Mouse (Mus musculus): ENCODE data around the gene Ptprn. TPM values are rescaled to one million over a fixed set of nuclear protein-coding genes. Genes with fewer than 3 reads are reported as not detected.

Gene Ptprn
- polyA plus RNA-seq, 1 experiment from 2014 or later: 11.7 TPM

- Histone ChIP-seq H3K27me3 (peaks cover 72% of the 10 kb centered on the region), H3K4me2 (replicated peaks) (peak overlapping the region; percentile 91), H3K4me1 (peaks cover 17% of the 10 kb centered on the region), H3K9me3 (replicated peaks) (no peaks in the 10 kb centered on the region), H3K9ac (no peak overlapping the region), H3K36me3 (peaks cover 27% of the 10 kb centered on the region), H3K27ac (no peak overlapping the region), H3K4me3 (peak overlapping the region; percentile 49; the same call in 1 of the 2 replicates)
- ATAC-seq (ENCODE audit: low FRiP score): no peak
- WGBS: 6% methylated on average over 6 of the region's 6 CpGs
Measured at GRCm38 (mm10) chr1:75217893-75218226, 46.4 kb downstream of the Ptprn start.

DNA sequence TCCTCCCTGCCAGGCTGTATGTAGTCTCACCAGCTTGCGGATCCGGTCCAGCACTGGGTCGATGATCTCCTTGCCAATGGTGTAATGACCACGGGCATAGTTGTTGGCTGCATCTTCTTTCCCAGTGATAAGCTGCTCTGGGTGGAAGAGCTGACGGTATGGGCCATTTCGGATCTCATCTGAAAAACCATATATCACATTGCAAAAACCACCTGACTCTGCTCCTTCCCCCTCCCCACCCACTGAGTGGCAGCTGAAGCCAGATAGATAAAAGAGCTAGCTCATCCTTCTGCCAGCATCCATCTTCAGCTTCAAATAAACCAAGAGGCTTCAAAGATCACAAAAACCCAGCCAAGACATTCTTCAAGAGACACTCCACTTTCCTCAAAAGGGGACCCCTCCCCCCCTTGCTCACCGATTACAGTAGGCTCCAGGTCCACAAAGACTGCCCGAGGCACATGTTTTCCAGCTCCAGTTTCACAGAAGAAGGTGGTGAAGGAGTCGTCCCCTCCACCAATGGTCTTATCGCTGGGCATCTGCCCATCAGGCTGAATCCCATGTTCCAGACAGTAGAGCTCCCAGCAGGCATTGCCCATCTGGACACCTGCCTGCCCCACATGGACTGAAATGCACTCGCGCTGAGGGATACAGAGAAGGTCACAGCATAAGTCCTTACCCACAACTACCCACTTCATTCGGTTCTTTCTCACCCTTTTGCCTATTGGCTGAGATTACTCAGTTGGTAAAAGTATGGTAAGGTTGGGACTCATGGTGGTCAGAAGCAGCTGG, 47.3 kb downstream of the Ptprn start:
- H3K4me3 ChIP-seq: no peak overlapping the region
- no peaks in the 10 kb centered on the region for H3K9me3 ChIP-seq (replicated peaks)
- peaks cover 66% of the 10 kb centered on the region for H3K27me3 ChIP-seq
- no peak for ATAC-seq (ENCODE audit: low FRiP score)
- peaks cover 24% of the 10 kb centered on the region for H3K4me1 ChIP-seq
- no peak overlapping the region for H3K4me2 ChIP-seq (replicated peaks)
- 79% methylated on average over 13 of the region's 13 CpGs for WGBS
- peaks cover 34% of the 10 kb centered on the region for H3K36me3 ChIP-seq
- no peak overlapping the region for H3K27ac ChIP-seq
- H3K9ac ChIP-seq: no peak overlapping the region

- Histone ChIP-seq H3K27ac (no peak overlapping the region), H3K36me3 (peaks cover 37% of the 10 kb centered on the region), H3K4me1 (peaks cover 33% of the 10 kb centered on the region), H3K4me3 (no peak overlapping the region), H3K4me2 (replicated peaks) (no peak overlapping the region), H3K9me3 (replicated peaks) (no peaks in the 10 kb centered on the region), H3K27me3 (peaks cover 53% of the 10 kb centered on the region), H3K9ac (no peak overlapping the region)
- WGBS: 95% methylated on average over 9 of the region's 9 CpGs
- no peak for ATAC-seq (ENCODE audit: low FRiP score)
Measured at GRCm38 (mm10) chr1:75215785-75216184, 48.5 kb downstream of the Ptprn start.

- peaks cover 44% of the 10 kb centered on the region for H3K27me3 ChIP-seq
- H3K9ac ChIP-seq: no peak overlapping the region
- no peak overlapping the region for H3K4me3 ChIP-seq
- H3K4me1 ChIP-seq: peaks cover 37% of the 10 kb centered on the region
- H3K9me3 ChIP-seq (replicated peaks): no peaks in the 10 kb centered on the region
- no peak overlapping the region for H3K27ac ChIP-seq
- ATAC-seq (ENCODE audit: low FRiP score): no peak
- 75% methylated on average over 5 of the region's 5 CpGs for WGBS
- H3K4me2 ChIP-seq (replicated peaks): no peak overlapping the region
- peaks cover 37% of the 10 kb centered on the region for H3K36me3 ChIP-seq
Measured at GRCm38 (mm10) chr1:75214886-75215285, 49.4 kb downstream of the Ptprn start.

DNA sequence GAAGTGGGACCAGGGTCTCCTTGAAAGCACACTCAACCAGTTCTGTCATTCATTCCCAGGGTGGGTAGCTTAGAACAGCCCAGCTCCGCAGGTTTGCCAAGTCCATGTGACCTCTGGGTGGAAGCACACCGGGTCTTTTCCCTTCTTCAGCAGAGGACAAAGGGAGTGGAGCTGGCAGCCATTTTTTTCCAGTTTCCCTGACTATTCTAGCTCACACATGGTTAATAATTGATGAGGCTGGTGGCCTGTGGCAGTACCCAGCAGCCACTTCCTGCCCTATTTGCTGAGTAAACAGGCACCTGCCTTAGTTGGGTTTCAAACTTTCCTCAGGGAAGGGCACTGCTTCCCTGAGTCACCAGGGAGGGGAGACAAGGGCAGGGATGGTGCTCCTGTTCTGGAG, 49.9 kb downstream of the Ptprn start:
- H3K4me3 ChIP-seq: no peak overlapping the region
- no peak overlapping the region for H3K9ac ChIP-seq
- no peak overlapping the region for H3K4me2 ChIP-seq (replicated peaks)
- no peak for ATAC-seq (ENCODE audit: low FRiP score)
- peaks cover 37% of the 10 kb centered on the region for H3K36me3 ChIP-seq
- H3K9me3 ChIP-seq (replicated peaks): no peaks in the 10 kb centered on the region
- H3K4me1 ChIP-seq: peaks cover 37% of the 10 kb centered on the region
- H3K27ac ChIP-seq: no peak overlapping the region
- peaks cover 42% of the 10 kb centered on the region for H3K27me3 ChIP-seq
- WGBS: 61% methylated on average over 2 of the region's 2 CpGs

DNA sequence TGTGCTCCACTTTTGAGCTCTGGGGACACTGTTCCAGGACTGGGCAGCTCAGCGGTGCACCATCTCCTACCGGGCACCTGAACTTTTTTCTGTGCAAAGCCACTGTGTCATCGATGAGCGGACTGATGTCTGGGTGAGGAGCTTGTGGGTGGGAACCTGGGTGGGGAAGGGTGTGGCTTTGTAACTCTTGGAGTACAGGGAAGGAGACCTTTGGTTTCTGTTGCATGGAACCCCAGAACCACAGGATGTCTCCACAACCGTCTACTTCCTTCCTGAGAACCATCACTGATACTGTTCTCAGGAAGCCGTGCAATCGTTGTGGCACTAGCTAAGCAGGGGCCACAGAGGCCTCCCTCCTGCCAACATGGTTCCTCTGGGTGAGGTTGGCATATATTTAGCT, 51.2 kb downstream of the Ptprn start:
- ATAC-seq (ENCODE audit: low FRiP score): no peak
- Histone ChIP-seq H3K27ac (no peak overlapping the region), H3K4me1 (peaks cover 36% of the 10 kb centered on the region), H3K27me3 (peaks cover 37% of the 10 kb centered on the region), H3K36me3 (peaks cover 37% of the 10 kb centered on the region), H3K9me3 (replicated peaks) (no peaks in the 10 kb centered on the region), H3K4me3 (no peak overlapping the region), H3K9ac (no peak overlapping the region), H3K4me2 (replicated peaks) (no peak overlapping the region)
- 97% methylated on average over 7 of the region's 7 CpGs for WGBS

- Histone ChIP-seq H3K27me3 (peaks cover 32% of the 10 kb centered on the region), H3K36me3 (peaks cover 37% of the 10 kb centered on the region), H3K4me2 (replicated peaks) (0 out of 2 replicates have a peak overlapping the region, but pooled peaks have one; percentile 86), H3K9ac (no peak overlapping the region), H3K9me3 (replicated peaks) (no peaks in the 10 kb centered on the region), H3K27ac (no peak overlapping the region), H3K4me3 (no peak overlapping the region), H3K4me1 (peaks cover 36% of the 10 kb centered on the region)
- 82% methylated on average over 4 of the region's 4 CpGs for WGBS
- ATAC-seq (ENCODE audit: low FRiP score): no peak
Measured at GRCm38 (mm10) chr1:75212542-75212941, 51.8 kb downstream of the Ptprn start.

DNA sequence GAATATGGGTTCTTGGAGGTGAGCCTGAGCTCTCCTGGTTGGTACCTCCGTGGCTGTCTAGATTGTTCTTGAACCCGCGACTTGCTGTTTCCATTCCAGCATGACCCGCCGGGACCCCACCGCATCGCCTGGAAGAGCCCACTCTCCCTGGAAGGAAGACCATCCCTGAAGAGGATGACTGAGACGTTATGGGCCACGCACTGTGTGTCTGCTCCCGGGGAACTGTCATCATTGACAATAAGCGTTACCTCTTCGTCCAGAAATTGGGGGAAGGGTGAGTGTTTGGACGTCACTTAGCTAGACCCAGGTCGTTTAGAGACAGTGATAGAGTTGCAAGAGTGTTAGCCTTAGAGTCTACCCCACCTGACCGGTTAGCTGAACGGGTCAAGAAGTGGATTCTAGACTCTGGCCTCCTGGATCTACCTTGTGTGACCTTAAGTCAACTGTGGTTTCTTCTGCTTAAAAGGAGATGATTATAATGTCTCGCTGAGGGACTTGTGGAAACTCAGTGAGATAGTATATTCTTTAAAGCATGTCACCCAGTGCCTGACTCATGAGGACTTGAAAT, 53.1 kb downstream of the Ptprn start:
- peak overlapping the region; percentile 86 for H3K4me2 ChIP-seq (replicated peaks)
- ATAC-seq (ENCODE audit: low FRiP score): peak; percentile 27; the same call in 1 of the 2 replicates
- peak overlapping the region; percentile 77 for H3K4me3 ChIP-seq
- H3K27ac ChIP-seq: no peak overlapping the region
- peaks cover 36% of the 10 kb centered on the region for H3K4me1 ChIP-seq
- peaks cover 18% of the 10 kb centered on the region for H3K27me3 ChIP-seq
- H3K9ac ChIP-seq: peak overlapping the region; percentile 92
- H3K36me3 ChIP-seq: peaks cover 37% of the 10 kb centered on the region
- 12% methylated on average over 17 of the region's 17 CpGs for WGBS
- no peaks in the 10 kb centered on the region for H3K9me3 ChIP-seq (replicated peaks)

- Histone ChIP-seq H3K36me3 (peaks cover 36% of the 10 kb centered on the region), H3K27ac (no peak within 1 kb of the TSS), H3K4me1 (peaks cover 36% of the 10 kb centered on the region), H3K9ac (peak within 1 kb of the TSS; percentile 92), H3K4me3 (peak within 1 kb of the TSS; percentile 77), H3K27me3 (peaks cover 10% of the 10 kb centered on the region), H3K9me3 (replicated peaks) (no peaks in the 10 kb centered on the region), H3K4me2 (replicated peaks) (peak within 1 kb of the TSS; percentile 86)
- WGBS: 6% methylated on average over 42 of the region's 42 CpGs
- peak; percentile 91 for ATAC-seq (ENCODE audit: low FRiP score)
Measured at GRCm38 (mm10) chr1:75210136-75211087, 53.9 kb downstream of the Ptprn start, which contains the start of the genes Glb1l and Stk16. TSS of gene Glb1l (minus strand) at chr1:75210813. TSS of gene Stk16 (plus strand) at chr1:75210838.

GRCm38 (mm10) chr1:75208967-75209678, 55.2 kb downstream of the Ptprn start:
- no peak for ATAC-seq (ENCODE audit: low FRiP score)
- H3K9me3 ChIP-seq (replicated peaks): no peaks in the 10 kb centered on the region
- 14% methylated on average over 34 of the region's 34 CpGs for WGBS
- peaks cover 23% of the 10 kb centered on the region for H3K36me3 ChIP-seq
- H3K9ac ChIP-seq: peak overlapping the region; percentile 44
- H3K4me2 ChIP-seq (replicated peaks): peak overlapping the region; percentile 86
- H3K27me3 ChIP-seq: peaks cover 10% of the 10 kb centered on the region
- no peak overlapping the region for H3K27ac ChIP-seq
- H3K4me3 ChIP-seq: peak overlapping the region; percentile 25
- H3K4me1 ChIP-seq: peaks cover 36% of the 10 kb centered on the region

DNA sequence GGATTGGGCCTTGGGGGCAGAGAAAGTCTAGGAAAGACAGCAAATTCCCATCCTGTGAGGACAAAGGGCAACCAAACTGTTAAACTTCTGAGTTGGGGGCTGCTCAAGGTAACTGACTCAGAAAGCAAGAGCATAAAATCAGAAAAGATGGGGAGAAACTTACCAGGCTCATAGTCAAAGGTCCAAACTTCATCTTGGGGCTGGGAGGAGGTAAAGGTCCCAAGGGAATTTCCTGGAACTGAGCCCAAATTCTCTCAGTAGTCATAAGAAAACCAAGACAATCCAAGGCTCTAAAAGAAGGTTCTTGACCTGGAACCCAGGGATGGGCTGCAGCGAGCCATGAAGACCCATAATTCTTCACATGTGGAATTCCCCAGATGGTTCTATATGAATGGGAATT, 63.1 kb downstream of the Ptprn start:
- Histone ChIP-seq H3K36me3 (peaks cover 46% of the 10 kb centered on the region), H3K4me2 (replicated peaks) (no peak overlapping the region), H3K4me3 (no peak overlapping the region), H3K27ac (no peak overlapping the region), H3K9ac (no peak overlapping the region), H3K27me3 (no peaks in the 10 kb centered on the region), H3K4me1 (no peaks in the 10 kb centered on the region), H3K9me3 (replicated peaks) (no peaks in the 10 kb centered on the region)
- 85% methylated on average over 1 of the region's 1 CpGs for WGBS
- no peak for ATAC-seq (ENCODE audit: low FRiP score)

Data from hindbrain, embryonic 12.5 days (tissue).